Mouse (Mus musculus) E14TG2a.4 (cell line): ENCODE data around the gene Ift172.

ENCODE experiments used
- H3K27me3 ChIP-seq: 2 replicates; pipeline ENCODE4 v1.6.1; 2014; ENCODE audit warnings: low read length, control low read depth; ENCODE audit not compliant: insufficient read depth
- H3K36me3 ChIP-seq: 2 replicates; pipeline ENCODE4 v1.6.1; 2014; ENCODE audit warnings: low read length, control low read depth; ENCODE audit not compliant: insufficient read depth
- H3K4me1 ChIP-seq: replicated peaks from 2 replicates; pipeline ENCODE4 v1.6.1; 2014; ENCODE audit warnings: low read depth, low read length, control low read depth
- H3K4me3 ChIP-seq: replicated peaks from 2 replicates; pipeline ENCODE4 v1.5.1; 2014; ENCODE audit warnings: mild to moderate bottlenecking, low read length
- H3K9me3 ChIP-seq: 2 replicates; pipeline ENCODE4 v1.6.1; 2014; ENCODE audit warnings: low read length, control low read depth
- CTCF ChIP-seq: conservative IDR thresholded peaks from 2 replicates; pipeline ENCODE4 v1.5.1; 2014; ENCODE audit warnings: low read length
- NANOG ChIP-seq: IDR thresholded peaks from 2 replicates; pipeline ENCODE4 v1.6.1; 2014; ENCODE audit warnings: borderline replicate concordance, low read length, mixed read lengths
- POU5F1 ChIP-seq: IDR thresholded peaks from 2 replicates; pipeline ENCODE4 v1.6.1; 2014; ENCODE audit warnings: low read length, borderline replicate concordance

The Ift172 gene

GRCm38 (mm10) chr5:31254452-31254851 is 36.5 kb downstream of the Ift172 start:
- peaks cover 7% of the 10 kb centered on the region for H3K27me3 ChIP-seq
- no peaks in the 10 kb centered on the region for H3K9me3 ChIP-seq
- H3K4me1 ChIP-seq, result peaks cover 55% of the 10 kb centered on the region
- H3K4me3 ChIP-seq, result 0 out of 2 replicates have a peak overlapping the region, but pooled peaks have one; percentile 14
- TF ChIP-seq CTCF (no peak), NANOG (no peak), POU5F1 (no peak)
- peaks cover 72% of the 10 kb centered on the region for H3K36me3 ChIP-seq

GRCm38 (mm10) chr5:31253806-31254205 is 37.1 kb downstream of the Ift172 start:
- H3K36me3 ChIP-seq, result peaks cover 74% of the 10 kb centered on the region
- peaks cover 55% of the 10 kb centered on the region for H3K4me1 ChIP-seq
- peaks cover 7% of the 10 kb centered on the region for H3K27me3 ChIP-seq
- TF ChIP-seq NANOG (no peak), POU5F1 (no peak)
- H3K9me3 ChIP-seq, result no peaks in the 10 kb centered on the region
- H3K4me3 ChIP-seq, result no peak overlapping the region

GRCm38 (mm10) chr5:31252795-31253545 is 37.9 kb downstream of the Ift172 start:
- H3K9me3 ChIP-seq, result no peaks in the 10 kb centered on the region
- peaks cover 7% of the 10 kb centered on the region for H3K27me3 ChIP-seq
- peaks cover 82% of the 10 kb centered on the region for H3K36me3 ChIP-seq
- peak overlapping the region; percentile 81; the same call in 1 of the 2 replicates for H3K4me3 ChIP-seq
- TF ChIP-seq NANOG (no peak), CTCF (peak; percentile 9; the same call in 1 of the 2 replicates)
- peaks cover 55% of the 10 kb centered on the region for H3K4me1 ChIP-seq

- Histone ChIP-seq H3K4me1 (peaks cover 52% of the 10 kb centered on the region), H3K9me3 (no peaks in the 10 kb centered on the region), H3K4me3 (peak overlapping the region; percentile 81), H3K27me3 (peaks cover 7% of the 10 kb centered on the region), H3K36me3 (peaks cover 82% of the 10 kb centered on the region)
- TF ChIP-seq CTCF (no peak), NANOG (no peak), POU5F1 (no peak)
Observed at GRCm38 (mm10) chr5:31252151-31252550, 38.8 kb downstream of the Ift172 start.

- H3K36me3 ChIP-seq, result peaks cover 84% of the 10 kb centered on the region
- peak within 1 kb of the TSS; percentile 81 for H3K4me3 ChIP-seq
- TF ChIP-seq POU5F1 (no peak), CTCF (no peak)
- H3K4me1 ChIP-seq, result peaks cover 51% of the 10 kb centered on the region
- peaks cover 7% of the 10 kb centered on the region for H3K27me3 ChIP-seq
- no peaks in the 10 kb centered on the region for H3K9me3 ChIP-seq
Observed at GRCm38 (mm10) chr5:31251541-31252101, 39.3 kb downstream of the Ift172 start, which contains the start of gene Krtcap3. Krtcap3 (plus strand) TSS chr5:31251691.

GRCm38 (mm10) chr5:31250716-31251115 is 40.2 kb downstream of the Ift172 start:
- H3K9me3 ChIP-seq, result no peaks in the 10 kb centered on the region
- peaks cover 7% of the 10 kb centered on the region for H3K27me3 ChIP-seq
- H3K36me3 ChIP-seq, result peaks cover 85% of the 10 kb centered on the region
- no peak for TF ChIP-seq POU5F1
- TF ChIP-seq NANOG, result no peak
- TF ChIP-seq CTCF, result no peak
- peak overlapping the region; percentile 81 for H3K4me3 ChIP-seq
- peaks cover 46% of the 10 kb centered on the region for H3K4me1 ChIP-seq

- Histone ChIP-seq H3K4me1 (peaks cover 14% of the 10 kb centered on the region), H3K27me3 (no peaks in the 10 kb centered on the region; the same call in 1 of the 2 replicates), H3K4me3 (peak overlapping the region; percentile 99), H3K36me3 (peaks cover 34% of the 10 kb centered on the region), H3K9me3 (no peaks in the 10 kb centered on the region)
- TF ChIP-seq NANOG (no peak), CTCF (no peak), POU5F1 (no peak)
Observed at GRCm38 (mm10) chr5:31242191-31242590, 48.7 kb downstream of the Ift172 start.

GRCm38 (mm10) chr5:31241522-31242034 is 49.3 kb downstream of the Ift172 start:
- Histone ChIP-seq H3K36me3 (peaks cover 29% of the 10 kb centered on the region), H3K4me1 (peaks cover 14% of the 10 kb centered on the region), H3K27me3 (no peaks in the 10 kb centered on the region; the same call in 1 of the 2 replicates), H3K9me3 (no peaks in the 10 kb centered on the region), H3K4me3 (peak overlapping the region; percentile 99)
- TF ChIP-seq NANOG (no peak), POU5F1 (no peak), CTCF (no peak)
